Mouse (Mus musculus): ENCODE results near the gene Ceacam16.

DNA sequence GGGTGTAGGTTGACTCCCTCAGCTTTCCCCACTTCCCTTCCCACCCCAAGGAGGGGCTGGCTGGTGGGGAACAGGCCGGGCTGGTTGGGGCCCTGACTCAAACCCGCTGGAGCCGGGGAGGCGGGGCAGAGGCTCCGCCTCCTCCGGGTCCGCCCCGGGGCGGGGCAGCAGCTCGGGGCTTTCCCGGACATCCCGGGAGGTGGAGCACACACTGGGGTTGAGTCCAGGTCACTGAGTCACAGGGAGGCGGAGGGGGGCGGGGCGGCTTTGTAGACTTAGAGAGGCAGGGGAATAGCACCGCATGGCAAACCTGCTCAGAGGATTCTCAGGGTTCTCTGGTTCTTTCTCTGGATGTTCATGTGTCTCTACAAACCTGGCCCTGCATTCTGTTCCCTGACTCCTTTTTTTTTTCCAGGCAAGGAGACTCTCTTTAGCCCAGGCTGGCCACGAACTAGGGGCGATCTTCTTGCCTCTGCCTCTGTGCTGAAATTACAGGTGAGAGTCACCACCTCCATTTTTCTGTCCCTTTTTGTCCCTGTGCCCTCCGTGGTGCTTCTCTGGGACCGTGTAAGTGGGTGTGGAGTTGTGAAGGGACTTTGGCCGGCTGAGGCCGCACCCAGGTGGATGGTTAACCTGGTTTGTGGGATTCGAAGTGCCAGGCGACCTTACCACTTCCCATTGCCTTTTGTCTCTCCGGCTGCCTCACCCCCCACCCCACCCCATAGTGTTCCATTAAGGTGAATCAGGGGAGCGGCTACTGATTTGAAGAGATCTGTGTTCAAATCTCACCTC lies 36.7 kb downstream of the Ceacam16 start:
- TF ChIP-seq CTCF (IDR thresholded peaks at IDR 0.05; ENCODE audit: control insufficient read depth, insufficient read depth, insufficient read length) (no peak), MAX (IDR thresholded peaks at IDR 0.05) (no peak)
